Mouse (Mus musculus) bone marrow macrophage, adult 2 months (primary cell): ENCODE measurements around the gene F7.

Experiments used
- CTCF ChIP-seq: IDR thresholded peaks from 2 replicates; pipeline ENCODE4 v1.5.1; 2012; ENCODE audit warnings: low read depth, mild to moderate bottlenecking, low read length, moderate library complexity
- POLR2A ChIP-seq: IDR thresholded peaks from 2 replicates; pipeline ENCODE4 v1.6.1; 2012; ENCODE audit warnings: mild to moderate bottlenecking, low read depth, low read length, borderline replicate concordance

DNA sequence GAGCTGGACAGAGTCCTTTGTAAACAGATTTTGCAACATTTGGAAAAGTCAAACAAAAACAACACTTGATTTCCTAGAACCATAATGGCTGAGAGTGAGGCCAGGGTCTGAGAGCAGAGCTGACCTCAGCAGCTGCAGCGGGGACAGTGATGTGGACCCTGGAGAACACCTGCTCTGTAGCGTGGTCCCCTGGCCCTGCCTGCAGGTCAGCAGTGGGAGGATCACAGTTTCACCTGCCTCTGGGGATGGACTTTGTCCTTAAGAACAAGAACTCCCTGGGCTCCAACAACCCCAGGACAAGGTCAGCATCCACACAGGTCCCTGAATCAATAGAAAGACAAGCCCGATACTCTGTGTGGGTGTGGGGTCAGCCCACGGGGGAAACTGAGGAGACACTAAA lies 31.5 kb downstream of the F7 start:
- TF ChIP-seq POLR2A (no peak), CTCF (no peak)
